Mouse (Mus musculus) heart, adult 2 months (tissue): ENCODE results near the gene Vps54. TPM values are rescaled to one million over a fixed set of nuclear protein-coding genes. Genes with fewer than 3 reads are reported as not detected.
"Not testable (repeated sequence)": the region's sequence is repeated elsewhere in the genome, so short reads cannot be mapped to it uniquely, and the experiment has no call there.

ENCODE experiments used
- DNase-seq, 2 experiments: peaks; one replicate each; pipeline ENCODE4 v3.0.0; 2021
- H3K27ac ChIP-seq: fragments of 200-600 bp; 2 replicates; pipeline ENCODE4 v1.8.1; 2022
- H3K27me3 ChIP-seq: fragments of 200-500 bp; 2 replicates; pipeline ENCODE4 v1.6.1; 2012; ENCODE audit warnings: mild to moderate bottlenecking, low read length, inconsistent platforms, mixed read lengths; ENCODE audit not compliant: control insufficient read depth, insufficient read depth
- H3K36me3 ChIP-seq: fragments of 200-500 bp; 2 replicates; pipeline ENCODE4 v1.6.1; 2012; ENCODE audit warnings: low read length, inconsistent platforms; ENCODE audit not compliant: control insufficient read depth, insufficient read depth
- H3K4me1 ChIP-seq: fragments of 200-500 bp; 2 replicates; pipeline ENCODE4 v1.6.1; 2011; ENCODE audit warnings: low read length; ENCODE audit not compliant: control insufficient read depth, insufficient read depth
- H3K4me3 ChIP-seq: fragments of 200-600 bp; 2 replicates; pipeline ENCODE4 v1.8.1; 2022
- H3K79me2 ChIP-seq: fragments of 200-500 bp; replicated peaks from 2 replicates; pipeline ENCODE4 v1.6.1; 2012; ENCODE audit warnings: mild to moderate bottlenecking, inconsistent platforms, low read length, moderate library complexity, mixed read lengths; ENCODE audit not compliant: control insufficient read depth, insufficient read depth
- H3K9ac ChIP-seq: fragments of 200-500 bp; 2 replicates; pipeline ENCODE4 v1.6.1; 2012; ENCODE audit warnings: low read depth, mild to moderate bottlenecking, control low read depth, inconsistent platforms, low read length, mixed read lengths
- CTCF ChIP-seq: fragments of 200-600 bp; IDR thresholded peaks from 2 replicates; pipeline ENCODE4 v1.8.1; 2022; ENCODE audit warnings: antibody characterized with exemption, mild to moderate bottlenecking, moderate library complexity
- EP300 ChIP-seq: fragments of 200-500 bp; IDR thresholded peaks from 2 replicates; pipeline ENCODE4 v1.6.1; 2011; ENCODE audit warnings: low read depth, low read length, control low read depth; ENCODE audit not compliant: insufficient read depth
- POLR2A ChIP-seq: fragments of 200-500 bp; IDR thresholded peaks from 2 replicates; pipeline ENCODE4 v1.6.1; 2011; ENCODE audit warnings: mild to moderate bottlenecking, low read depth, low read length, control low read depth; ENCODE audit not compliant: insufficient read depth
- WGBS: fragments of 180-500 bp; shearing (Covaris S2); methylation state at CpG from one replicate; pipeline ENCODE4 v1.1.7; 2018; 5-methylcytosine and 5-hydroxymethylcytosine counted together
- intact Hi-C: fragments of 180-260 bp; cut with DNase I; formaldehyde crosslinking; loops from one replicate; pipeline ENCODE4 v1.15.1; 2025
- polyA plus RNA-seq: library from polyadenylated mRNA; depleted of rRNA; stranded (reverse); fragments of >200 nt; gene quantifications from 2 replicates; pipeline ENCODE4 v1.2.3, GENCODE M21; 2012
- total RNA-seq, 2 experiments: library from RNA; stranded (reverse); gene quantifications; 2 replicates each; pipeline ENCODE4 v1.2.3; 2021

Vps54 gene
- total and polyA plus RNA-seq, 3 experiments, result 7.9 to 18.8 (median 17.8) TPM

- Histone ChIP-seq H3K27me3 (no peaks in the 10 kb centered on the region), H3K79me2 (peaks cover 13% of the 10 kb centered on the region), H3K36me3 (peaks cover 8% of the 10 kb centered on the region), H3K4me3 (no peak overlapping the region), H3K27ac (no peak overlapping the region), H3K4me1 (peaks cover 13% of the 10 kb centered on the region), H3K9ac (no peak overlapping the region)
- no peak for DNase-seq
- no peak for TF ChIP-seq CTCF
- TF ChIP-seq EP300, result no peak
- TF ChIP-seq POLR2A, result no peak
- WGBS, result 90% methylated on average over 1 of the region's 1 CpGs
- intact Hi-C loops, result no loop called here
Observed at GRCm38 (mm10) chr11:21247940-21248339, 8.9 kb downstream of the Vps54 start.

GRCm38 (mm10) chr11:21250366-21250765 is 11.3 kb downstream of the Vps54 start:
- WGBS, result 57% methylated on average over 1 of the region's 1 CpGs
- no peak for TF ChIP-seq CTCF
- no peak for TF ChIP-seq POLR2A
- no peak for TF ChIP-seq EP300
- DNase-seq, result no peak

GRCm38 (mm10) chr11:21258611-21259010 is 19.5 kb downstream of the Vps54 start:
- H3K36me3 ChIP-seq, H3K9ac ChIP-seq, H3K79me2 ChIP-seq, H3K27me3 ChIP-seq, H3K27ac ChIP-seq, DNase-seq, H3K4me3 ChIP-seq, H3K4me1 ChIP-seq, intact Hi-C loops: not testable (repeated sequence)
- 97% methylated on average over 10 of the region's 10 CpGs for WGBS

More at GRCm38 (mm10) chr11:21250366-21250765, 11.3 kb downstream of the Vps54 start:
- intact Hi-C loops, result no loop called here
- Histone ChIP-seq H3K4me1 (peaks cover 13% of the 10 kb centered on the region), H3K79me2 (peaks cover 16% of the 10 kb centered on the region), H3K27ac (no peak overlapping the region), H3K27me3 (no peaks in the 10 kb centered on the region), H3K36me3 (peaks cover 8% of the 10 kb centered on the region; the same call in 1 of the 2 replicates), H3K9ac (no peak overlapping the region), H3K4me3 (no peak overlapping the region)

GRCm38 (mm10) chr11:21265423-21265822 is 26.3 kb downstream of the Vps54 start:
- no peak overlapping the region for H3K4me3 ChIP-seq
- WGBS, result 48% methylated on average over 3 of the region's 3 CpGs
- H3K79me2 ChIP-seq, result peaks cover 2% of the 10 kb centered on the region; the same call in 1 of the 2 replicates
- no peaks in the 10 kb centered on the region for H3K27me3 ChIP-seq
- no peak overlapping the region for H3K9ac ChIP-seq
- DNase-seq, result no peak
- intact Hi-C loops, result no loop called here
- no peak for TF ChIP-seq EP300
- TF ChIP-seq CTCF, result no peak
- no peak for TF ChIP-seq POLR2A
- no peaks in the 10 kb centered on the region for H3K4me1 ChIP-seq
- H3K36me3 ChIP-seq, result peaks cover 6% of the 10 kb centered on the region
- no peak overlapping the region for H3K27ac ChIP-seq

GRCm38 (mm10) chr11:21276151-21276550 is 37.1 kb downstream of the Vps54 start:
- no peak for TF ChIP-seq POLR2A
- TF ChIP-seq CTCF, result no peak
- no peak for TF ChIP-seq EP300
- Histone ChIP-seq H3K4me3 (no peak overlapping the region), H3K9ac (no peak overlapping the region), H3K79me2 (no peaks in the 10 kb centered on the region), H3K27ac (no peak overlapping the region), H3K36me3 (peaks cover 7% of the 10 kb centered on the region), H3K4me1 (no peaks in the 10 kb centered on the region), H3K27me3 (no peaks in the 10 kb centered on the region)
- intact Hi-C loops, result no loop called here
- 81% methylated on average over 2 of the region's 2 CpGs for WGBS
- DNase-seq, result no peak

- intact Hi-C loops, result no loop called here
- Histone ChIP-seq H3K9ac (no peak overlapping the region), H3K36me3 (no peaks in the 10 kb centered on the region), H3K27me3 (no peaks in the 10 kb centered on the region), H3K27ac (no peak overlapping the region), H3K4me3 (no peak overlapping the region), H3K4me1 (no peaks in the 10 kb centered on the region), H3K79me2 (no peaks in the 10 kb centered on the region)
- DNase-seq, result no peak
- 61% methylated on average over 3 of the region's 3 CpGs for WGBS
- TF ChIP-seq POLR2A (no peak), CTCF (no peak), EP300 (no peak)
Observed at GRCm38 (mm10) chr11:21286391-21286790, 47.3 kb downstream of the Vps54 start.

- H3K4me1 ChIP-seq, H3K27me3 ChIP-seq, DNase-seq, H3K9ac ChIP-seq, H3K36me3 ChIP-seq, H3K79me2 ChIP-seq, intact Hi-C loops, H3K4me3 ChIP-seq, H3K27ac ChIP-seq: not testable (repeated sequence)
- 97% methylated on average over 2 of the region's 2 CpGs for WGBS
- TF ChIP-seq CTCF, result peak; percentile 44
Observed at GRCm38 (mm10) chr11:21288153-21288552, 49.1 kb downstream of the Vps54 start.
